Mouse (Mus musculus): Measurements from ENCODE around the gene Spdye4a.

DNA sequence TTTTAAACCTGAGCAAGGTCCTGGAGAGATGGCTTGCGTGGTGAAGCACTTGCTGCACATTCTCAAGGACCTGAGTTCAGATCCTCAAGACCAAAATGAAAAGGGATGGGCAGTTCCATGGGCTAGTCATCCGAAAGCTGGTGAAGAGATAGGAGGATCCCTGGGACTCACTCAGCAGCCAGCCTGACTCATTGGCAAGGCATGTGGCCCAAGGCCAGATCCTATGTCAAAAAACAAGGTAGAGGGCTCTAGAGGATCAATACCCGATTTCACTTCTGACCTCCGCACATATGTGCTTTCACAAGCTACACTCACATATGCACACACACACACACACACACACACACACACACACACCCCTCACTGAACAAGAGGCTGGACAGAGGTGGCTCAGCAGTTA lies 30.2 kb downstream of the Spdye4a start:
- TF ChIP-seq MAX (IDR thresholded peaks at IDR 0.05; ENCODE audit: low read length): no peak
- TF ChIP-seq CTCF (conservative IDR thresholded peaks at IDR 0.05 in 1 of 2, IDR thresholded peaks at IDR 0.05 in 1 of 2; ENCODE audit: low read depth in 2 of 2, low read length in 2 of 2): no peak
- TF ChIP-seq CHD2 (IDR thresholded peaks at IDR 0.05; ENCODE audit: low read length): no peak
- no peak for TF ChIP-seq BHLHE40 (IDR thresholded peaks at IDR 0.05; ENCODE audit: low read depth, low read length)
- no peak for TF ChIP-seq JUND (conservative IDR thresholded peaks at IDR 0.05; ENCODE audit: low read depth, low read length)
- TF ChIP-seq MAZ (IDR thresholded peaks at IDR 0.05; ENCODE audit: low read depth, low read length): no peak
- TF ChIP-seq NRF1 (IDR thresholded peaks at IDR 0.05; ENCODE audit: low read depth, low read length): no peak
- TF ChIP-seq POLR2A (IDR thresholded peaks at IDR 0.05; ENCODE audit: low read depth, low read length): no peak
- no peak for TF ChIP-seq USF1 (IDR thresholded peaks at IDR 0.05; ENCODE audit: low read depth, low read length)
- TF ChIP-seq EP300 (IDR thresholded peaks at IDR 0.05; ENCODE audit: low read length): no peak
- TF ChIP-seq RAD21 (IDR thresholded peaks at IDR 0.05; ENCODE audit: low read depth, low read length): no peak
- no peak for TF ChIP-seq NELFE (IDR thresholded peaks at IDR 0.05; ENCODE audit: low read depth, low read length)
- TF ChIP-seq USF2 (conservative IDR thresholded peaks at IDR 0.05; ENCODE audit: low read depth, low read length): no peak

All from CH12.LX (cell line).